Mouse (Mus musculus) splenic B cell, adult 2 months (primary cell): ENCODE data around the gene Rnase9.
"Not testable (repeated sequence)": the region's sequence is repeated elsewhere in the genome, so short reads cannot be mapped to it uniquely, and the experiment has no call there.

Source experiments
- DNase-seq: peaks from one replicate; pipeline ENCODE4 v3.0.0-alpha.2; 2011; ENCODE audit warnings: low read depth, low spot score
- H3K27me3 ChIP-seq: 2 replicates; pipeline ENCODE4 v1.6.1; 2012; ENCODE audit warnings: mild to moderate bottlenecking, low read length, moderate library complexity, mixed read lengths; ENCODE audit not compliant: control insufficient read depth, poor library complexity, insufficient read depth, severe bottlenecking
- H3K36me3 ChIP-seq: 2 replicates; pipeline ENCODE4 v1.6.1; 2012; ENCODE audit warnings: mild to moderate bottlenecking, low read length, moderate library complexity, mixed read lengths; ENCODE audit not compliant: control insufficient read depth, poor library complexity, insufficient read depth, severe bottlenecking

The Rnase9 gene

GRCm38 (mm10) chr14:51017256-51017655 lies 24.4 kb downstream of the Rnase9 start:
- Histone ChIP-seq H3K36me3 (no peaks in the 10 kb centered on the region), H3K27me3 (no peaks in the 10 kb centered on the region)
- no peak for DNase-seq

GRCm38 (mm10) chr14:51015780-51016179 lies 25.9 kb downstream of the Rnase9 start:
- Histone ChIP-seq H3K27me3 (no peaks in the 10 kb centered on the region), H3K36me3 (no peaks in the 10 kb centered on the region)
- no peak for DNase-seq

GRCm38 (mm10) chr14:51014724-51015123 lies 26.9 kb downstream of the Rnase9 start:
- not testable (repeated sequence) for H3K36me3 ChIP-seq, DNase-seq, H3K27me3 ChIP-seq

DNA sequence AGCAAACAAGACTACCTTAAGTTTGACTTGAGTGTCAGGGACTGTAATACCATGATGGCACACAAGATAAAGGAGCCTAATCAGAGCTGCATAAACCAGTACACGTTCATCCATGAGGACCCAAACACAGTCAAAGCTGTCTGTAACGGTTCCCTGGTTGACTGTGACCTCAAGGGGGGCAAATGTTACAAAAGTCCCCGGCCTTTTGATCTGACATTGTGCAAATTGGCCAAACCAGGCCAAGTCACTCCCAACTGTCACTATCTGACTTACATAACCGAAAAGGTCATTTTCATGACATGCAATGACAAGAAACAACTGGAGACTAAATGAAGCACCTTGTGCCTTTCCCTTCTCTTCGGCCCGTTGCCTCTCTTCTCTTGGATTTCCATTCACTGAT lies 32.1 kb downstream of the Rnase9 start:
- Histone ChIP-seq H3K36me3 (no peaks in the 10 kb centered on the region), H3K27me3 (no peaks in the 10 kb centered on the region)
- DNase-seq, result no peak

GRCm38 (mm10) chr14:51008781-51009180 lies 32.9 kb downstream of the Rnase9 start:
- no peak for DNase-seq
- H3K27me3 ChIP-seq, result no peaks in the 10 kb centered on the region
- H3K36me3 ChIP-seq, result no peaks in the 10 kb centered on the region

GRCm38 (mm10) chr14:51007914-51008713 lies 33.6 kb downstream of the Rnase9 start:
- no peak for DNase-seq
- Histone ChIP-seq H3K36me3 (no peaks in the 10 kb centered on the region), H3K27me3 (no peaks in the 10 kb centered on the region)

GRCm38 (mm10) chr14:51007152-51007801 lies 34.4 kb downstream of the Rnase9 start, which contains the start of gene Rnase10:
TSS of gene Rnase10 (plus strand) at chr14:51007751.
- no peaks in the 10 kb centered on the region for H3K36me3 ChIP-seq
- no peak for DNase-seq
- no peaks in the 10 kb centered on the region for H3K27me3 ChIP-seq

DNA sequence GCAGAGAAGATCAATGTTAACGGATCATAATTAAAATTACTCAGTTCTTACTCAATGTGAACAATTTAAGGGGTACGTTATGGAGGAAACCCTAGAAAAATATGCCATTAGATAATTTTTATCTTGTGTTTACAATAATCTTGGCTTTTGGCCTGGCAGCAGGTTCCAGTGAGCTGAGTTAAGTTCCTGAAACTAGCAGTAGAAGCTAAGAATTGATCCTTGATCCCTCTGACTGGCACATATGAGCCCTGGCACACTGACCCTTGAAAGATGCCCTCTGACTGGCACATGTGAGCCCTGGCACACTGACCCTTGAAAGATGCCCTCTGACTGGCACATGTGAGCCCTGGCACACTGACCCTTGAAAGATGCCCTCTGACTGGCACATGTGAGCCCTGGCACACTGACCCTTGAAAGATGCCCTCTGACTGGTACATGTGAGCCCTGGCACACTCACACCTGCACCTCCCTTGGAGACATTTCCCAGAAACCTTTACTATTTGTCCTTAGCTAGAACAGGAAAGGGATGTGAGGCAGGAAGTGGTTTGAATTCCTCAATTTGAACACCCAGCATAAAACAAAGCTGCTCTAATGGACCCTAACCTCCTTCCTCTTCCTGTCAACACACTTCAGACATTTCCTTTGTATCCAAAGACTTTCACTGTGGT lies 43.5 kb downstream of the Rnase9 start:
- DNase-seq, result peak; percentile 20
- Histone ChIP-seq H3K27me3 (no peaks in the 10 kb centered on the region), H3K36me3 (no peaks in the 10 kb centered on the region; the same call in 1 of the 2 replicates)

GRCm38 (mm10) chr14:50997088-50997487 lies 44.6 kb downstream of the Rnase9 start:
- no peaks in the 10 kb centered on the region for H3K27me3 ChIP-seq
- DNase-seq, result peak; percentile 61
- no peaks in the 10 kb centered on the region; the same call in 1 of the 2 replicates for H3K36me3 ChIP-seq

- no peaks in the 10 kb centered on the region; the same call in 1 of the 2 replicates for H3K36me3 ChIP-seq
- DNase-seq, result peak; percentile 35
- H3K27me3 ChIP-seq, result no peaks in the 10 kb centered on the region
These were observed 50.6 kb downstream of the Rnase9 start for GRCm38 (mm10) chr14:50991037-50991436.
